Mouse (Mus musculus) ZHBTc4 (cell line): ENCODE measurements at regions not wholly inside any gene's neighbourhood (a gene's known extent, or its start where the extent isn't known, plus 50 kb on each side); places are given as distances from the start of the nearest gene placed in this dataset.

Source experiments
- DNase-seq: peaks from one replicate; pipeline ENCODE4 v3.0.0-alpha.2; 2011; ENCODE audit warnings: low read depth, low spot score

DNA sequence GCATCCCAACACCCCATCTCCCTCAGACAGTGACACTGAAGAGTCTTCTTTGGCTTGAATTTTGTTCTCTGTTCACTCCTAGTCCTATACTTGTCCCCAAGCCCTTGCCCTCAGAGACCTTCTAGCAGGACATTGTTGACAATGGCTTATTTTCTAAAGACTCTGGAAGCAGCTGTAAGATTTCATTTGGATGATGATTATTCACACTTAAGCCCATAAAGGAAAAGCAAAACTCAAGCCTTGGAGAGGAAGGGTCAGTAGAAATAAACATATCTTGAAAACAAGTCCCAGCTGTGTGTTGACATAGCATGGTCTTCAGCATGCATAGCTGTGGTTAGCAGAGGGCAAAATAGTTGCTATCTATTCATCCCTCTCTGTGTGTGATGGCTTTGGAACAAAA lies 59.9 kb upstream of the Cdh11 start:
- no peak for DNase-seq

DNA sequence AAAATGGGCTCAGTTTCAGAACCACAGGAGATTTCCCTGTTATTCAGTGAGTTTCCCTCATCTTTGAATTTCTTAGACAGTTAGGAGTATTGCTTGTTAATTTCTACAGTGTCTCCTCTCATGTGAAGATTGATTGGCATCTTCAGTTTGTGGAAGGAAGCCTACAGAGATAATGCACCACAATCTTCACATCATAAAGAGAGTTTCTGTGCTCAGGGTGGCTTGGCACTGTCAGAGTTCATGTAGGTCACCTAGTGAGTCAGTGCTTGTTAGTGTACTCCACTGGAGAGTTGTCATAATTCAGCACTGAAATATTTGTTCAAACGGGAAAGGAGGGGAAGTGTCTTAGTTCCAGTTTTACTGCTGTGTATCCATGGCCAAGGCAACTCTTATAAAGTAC lies 74.6 kb upstream of the Cdh11 start:
- DNase-seq: no peak

DNA sequence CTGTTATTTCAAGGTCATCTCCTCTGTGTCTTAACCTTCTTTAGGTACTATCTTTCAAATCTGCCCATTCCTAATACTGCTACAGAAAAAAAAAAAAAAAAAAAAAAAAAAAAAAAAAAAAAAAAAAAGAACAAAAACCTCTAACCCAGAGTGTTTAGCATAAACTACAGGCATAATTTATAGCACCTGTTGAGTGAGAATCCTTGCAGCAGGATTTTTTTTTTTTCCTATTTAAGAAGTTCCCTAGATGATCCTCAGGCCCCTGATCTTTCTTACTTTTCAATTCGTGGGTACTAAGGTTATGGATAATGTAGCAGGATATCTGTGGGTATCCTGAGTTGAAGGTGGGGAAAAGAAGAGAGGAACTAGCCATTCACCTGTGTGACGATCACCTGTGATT lies 114.1 kb upstream of the Cdh11 start:
- DNase-seq: no peak

DNA sequence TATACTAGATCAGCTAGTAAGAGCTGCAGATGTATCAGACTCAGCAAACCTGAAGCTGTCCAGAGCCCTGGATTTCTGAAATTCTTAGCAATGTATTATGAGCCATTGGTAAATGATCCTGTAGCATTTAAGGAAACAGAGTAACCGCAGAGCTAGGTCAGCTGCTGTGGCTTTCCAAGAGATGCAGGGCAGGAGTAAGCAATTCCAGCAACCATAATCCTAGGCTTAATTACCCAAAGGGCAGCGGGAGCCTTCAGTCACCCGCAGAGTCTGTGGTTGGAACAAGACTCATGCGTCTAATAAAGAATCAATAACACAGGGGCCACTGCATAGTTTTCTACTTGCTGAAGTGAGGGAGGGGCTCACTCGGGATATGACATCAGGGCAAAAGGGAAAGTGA lies 115.2 kb upstream of the Cdh11 start:
- DNase-seq: no peak

DNA sequence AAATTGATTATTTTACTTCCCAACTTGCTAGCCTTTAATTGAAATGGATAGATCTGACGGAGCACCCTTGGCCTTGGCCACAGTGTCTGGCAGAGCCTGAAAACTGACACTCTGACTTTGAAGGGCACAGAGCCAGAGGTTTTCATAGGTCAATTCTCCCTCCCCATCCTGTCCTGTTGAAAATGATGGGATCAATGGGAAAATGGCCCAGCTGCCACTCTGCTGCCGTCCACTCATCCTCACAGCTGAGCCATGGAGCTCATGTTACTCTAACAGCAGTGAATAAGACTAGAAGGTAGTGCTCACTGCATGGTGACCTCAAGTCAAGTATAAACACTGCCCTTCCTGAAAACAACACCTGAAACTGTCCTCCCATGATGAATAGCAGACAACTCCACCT lies 122.0 kb upstream of the Cdh11 start:
- DNase-seq: no peak

DNA sequence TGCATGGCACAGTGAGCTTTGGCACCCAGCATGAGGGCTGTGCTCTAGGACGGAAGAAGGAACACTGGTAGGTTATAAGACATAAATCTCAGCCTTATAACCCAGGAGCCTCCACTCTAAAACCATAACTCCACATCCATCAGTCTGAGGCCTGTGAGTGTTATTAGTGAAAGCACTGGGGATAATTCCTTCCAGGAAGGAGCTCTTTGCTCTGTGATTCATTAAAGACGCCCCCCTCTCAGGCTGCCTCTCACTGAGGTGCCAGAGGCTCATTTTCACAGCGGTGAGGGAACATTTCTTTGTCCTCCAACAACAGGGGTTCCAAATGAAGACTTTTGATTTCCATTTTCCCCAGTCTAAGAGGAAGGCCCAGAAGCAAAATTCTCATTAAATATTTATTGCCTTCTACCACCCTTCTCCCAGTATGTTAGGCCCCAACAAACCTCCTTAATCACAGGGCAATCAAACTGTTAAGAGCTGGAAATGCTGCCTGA lies 145.9 kb upstream of the Cdh11 start:
- DNase-seq: no peak

DNA sequence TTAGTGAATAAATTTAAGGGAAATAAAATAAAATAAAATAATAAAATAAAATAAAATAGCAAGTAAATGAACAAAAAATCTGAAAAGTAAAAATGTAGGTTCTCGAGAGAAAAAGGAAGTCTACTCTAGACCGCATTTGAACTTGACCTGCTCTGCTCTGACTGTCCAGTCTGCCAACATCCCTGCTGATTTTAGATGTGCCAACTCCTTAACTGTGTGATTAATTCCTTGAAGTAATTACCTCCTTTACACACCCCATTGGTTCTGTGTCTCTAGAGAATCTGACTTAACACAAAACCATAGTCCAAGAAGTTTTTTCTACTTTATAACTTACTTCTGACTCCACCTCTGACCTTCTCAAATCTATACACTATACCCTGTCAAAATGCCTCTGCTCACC lies 153.3 kb upstream of the Cdh11 start:
- no peak for DNase-seq

DNA sequence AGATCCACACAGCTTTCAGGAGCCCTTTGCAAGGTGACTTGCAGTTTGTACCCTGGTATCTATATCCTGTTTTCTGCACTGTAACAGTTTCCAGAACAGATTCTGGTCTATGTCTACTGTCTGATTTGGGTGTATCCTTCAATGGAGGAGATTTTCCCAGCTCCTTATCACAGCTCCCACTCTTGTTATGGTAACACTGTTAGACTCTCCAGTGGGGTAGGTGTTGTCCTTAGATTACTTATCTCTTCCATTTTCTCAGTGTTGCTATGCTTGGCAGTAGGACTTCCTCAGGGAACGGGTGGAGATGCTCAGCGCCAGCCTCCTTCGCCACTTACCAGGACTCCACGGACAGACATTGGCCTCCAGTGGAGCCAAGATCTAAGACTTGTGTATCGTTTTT lies 160.1 kb upstream of the Cdh11 start:
- no peak for DNase-seq

DNA sequence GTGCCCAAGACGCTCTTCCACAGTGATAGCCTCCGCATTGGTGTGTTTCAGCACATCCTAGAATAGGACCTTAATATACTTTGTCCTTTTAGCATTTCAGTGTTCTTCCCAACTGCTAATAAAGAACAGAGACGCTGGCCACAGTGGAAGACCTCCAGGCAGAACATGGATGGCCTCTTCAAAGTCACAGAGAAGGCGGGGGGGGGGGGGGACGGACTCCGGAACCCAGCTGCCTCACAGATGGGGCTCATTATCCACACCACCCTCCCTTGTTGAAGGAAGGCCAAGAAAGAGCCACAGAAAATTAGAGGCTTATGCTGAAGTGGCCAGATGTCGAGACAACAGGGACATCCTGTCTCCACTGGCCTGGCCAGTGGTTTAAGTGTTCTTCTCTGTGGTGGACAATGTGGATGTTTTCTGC lies 192.7 kb upstream of the Cdh11 start:
- DNase-seq: no peak

DNA sequence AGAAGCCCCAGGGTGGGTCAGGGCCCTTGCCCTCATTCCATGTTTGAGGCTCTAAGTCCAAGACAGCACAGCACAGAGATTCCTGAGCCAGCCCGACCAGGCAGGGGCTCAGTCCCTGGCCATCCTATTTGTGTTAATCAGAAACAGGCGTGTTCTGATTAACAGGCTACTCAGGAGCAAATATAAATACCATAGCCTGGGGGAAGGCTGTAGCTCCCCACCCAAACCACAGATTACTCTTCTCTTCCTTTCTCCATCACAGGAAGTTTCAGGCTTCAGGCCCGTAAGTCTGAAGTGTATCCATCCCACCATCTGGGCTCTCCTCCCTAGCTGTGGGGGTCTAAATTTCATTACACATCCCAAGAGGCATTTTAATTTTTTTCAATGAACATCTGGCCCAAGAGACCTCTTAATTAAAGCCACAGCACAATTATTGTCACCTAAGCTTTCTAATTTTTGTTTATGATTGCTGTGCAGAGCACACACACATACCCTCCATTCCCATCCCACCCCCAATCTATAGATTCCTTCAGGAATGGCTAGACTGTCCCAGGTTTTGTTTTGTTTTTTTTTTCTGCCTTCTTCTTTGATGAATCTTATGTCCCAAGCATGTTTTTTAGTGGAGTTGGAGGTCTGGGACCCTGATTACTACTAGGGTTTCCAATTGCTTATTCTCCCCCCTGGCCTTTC lies 197.9 kb upstream of the Cdh11 start:
- DNase-seq: no peak

DNA sequence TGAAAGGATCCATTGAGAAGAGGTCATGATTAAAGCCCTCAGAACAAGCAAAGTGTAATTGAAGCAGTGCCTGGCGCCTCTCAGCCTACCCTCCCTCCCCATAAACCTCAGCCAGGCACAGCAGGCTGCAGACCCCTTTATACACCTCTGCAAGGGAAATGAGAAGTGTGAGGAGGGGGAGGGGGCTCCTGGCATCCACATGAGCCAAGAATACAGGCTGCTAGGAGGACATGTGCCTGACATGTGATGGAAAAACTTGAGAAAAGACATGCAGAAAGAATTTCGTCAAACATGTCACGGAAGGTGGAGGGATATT lies 198.4 kb upstream of the Cdh11 start:
- no peak for DNase-seq

DNA sequence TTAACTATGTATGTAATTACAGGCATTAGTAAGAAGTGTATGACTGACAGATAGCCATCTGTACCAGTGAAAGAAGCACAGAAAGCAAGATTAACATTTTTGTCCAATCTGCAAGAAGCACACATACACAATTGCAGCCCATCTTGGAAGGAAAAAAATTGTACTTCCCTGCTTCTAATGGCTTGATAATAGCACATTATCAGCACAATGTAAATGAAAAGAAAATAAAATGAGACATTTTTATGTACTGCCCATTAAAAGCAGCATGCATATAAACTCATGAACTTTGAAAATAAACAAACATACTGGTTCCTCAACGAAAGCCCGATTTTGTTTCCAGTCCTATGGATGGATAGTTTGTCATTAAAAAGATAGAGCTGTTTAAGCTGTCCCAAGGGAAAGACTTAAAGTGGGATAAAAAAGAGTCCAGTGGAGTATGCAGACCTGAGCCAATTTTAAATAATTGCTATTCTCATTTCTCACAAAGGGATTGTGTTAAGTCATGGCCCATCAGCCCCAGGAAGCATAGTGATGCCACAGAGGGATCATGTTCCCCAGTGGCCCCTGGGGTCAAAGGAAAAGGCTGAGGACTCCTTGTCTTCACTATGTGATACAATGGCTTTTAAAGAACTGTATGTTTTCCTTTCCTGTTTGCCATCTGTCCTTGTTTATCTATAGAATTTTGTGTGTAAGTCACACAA lies 222.0 kb upstream of the Cdh11 start:
- DNase-seq: no peak

DNA sequence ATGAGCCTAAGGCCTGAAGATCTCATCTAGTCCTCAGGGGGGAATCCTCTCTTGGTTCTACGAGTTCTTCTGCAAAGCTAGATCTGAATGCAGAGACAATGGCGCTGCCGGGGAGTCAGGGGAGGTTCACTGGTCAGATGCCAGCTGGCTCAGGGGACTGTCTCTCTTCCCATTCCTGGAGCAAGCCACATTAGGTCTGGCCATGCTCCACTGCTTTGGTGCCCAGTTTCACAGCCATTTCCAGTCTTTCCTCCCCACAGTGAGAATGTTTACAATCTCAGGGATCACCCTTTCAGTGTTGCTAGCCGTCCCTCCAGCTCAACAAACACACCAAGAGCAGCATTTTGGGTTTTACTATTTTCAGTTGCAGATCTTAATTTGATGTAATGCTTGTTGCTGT lies 233.7 kb upstream of the Cdh11 start:
- DNase-seq: no peak

DNA sequence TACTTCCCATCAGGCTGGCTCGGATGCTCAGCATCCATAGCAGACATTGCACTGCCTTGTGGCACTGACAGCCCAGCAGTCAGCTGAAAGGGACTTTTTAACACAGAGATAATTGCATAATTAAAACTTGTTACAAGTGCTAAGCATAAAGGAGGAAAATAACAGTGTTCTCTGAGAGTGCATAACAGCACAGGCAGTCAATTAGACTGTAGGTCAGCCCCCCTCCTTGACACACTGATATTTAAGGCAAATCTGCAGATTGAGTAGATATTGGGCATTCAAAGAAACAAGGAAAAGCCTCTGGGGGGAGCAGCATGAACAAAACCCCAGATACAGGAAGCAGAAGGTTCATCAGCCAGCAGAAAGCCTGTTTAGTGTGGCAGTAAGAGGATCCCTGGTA lies 237.8 kb upstream of the Cdh11 start:
- DNase-seq: no peak

DNA sequence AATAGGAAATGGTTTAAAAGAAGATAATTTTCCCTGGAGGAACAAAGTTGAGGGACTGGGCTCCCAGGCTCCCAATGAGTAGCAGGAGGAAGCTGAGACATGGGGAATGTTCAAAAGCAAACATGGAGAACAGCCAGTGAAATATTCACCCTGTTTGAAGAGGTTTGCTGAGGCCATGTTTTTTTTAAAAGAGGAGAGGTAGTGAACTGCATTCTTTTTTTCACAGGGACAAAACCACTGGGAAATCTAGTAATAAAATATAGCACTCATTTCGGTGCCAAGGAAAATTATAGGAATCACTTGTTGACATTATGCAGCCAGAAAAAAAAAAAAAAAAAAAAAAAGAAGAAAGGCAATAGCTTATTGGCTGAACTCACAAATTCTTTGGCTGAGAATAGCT lies 246.3 kb upstream of the Cdh11 start:
- DNase-seq: no peak

DNA sequence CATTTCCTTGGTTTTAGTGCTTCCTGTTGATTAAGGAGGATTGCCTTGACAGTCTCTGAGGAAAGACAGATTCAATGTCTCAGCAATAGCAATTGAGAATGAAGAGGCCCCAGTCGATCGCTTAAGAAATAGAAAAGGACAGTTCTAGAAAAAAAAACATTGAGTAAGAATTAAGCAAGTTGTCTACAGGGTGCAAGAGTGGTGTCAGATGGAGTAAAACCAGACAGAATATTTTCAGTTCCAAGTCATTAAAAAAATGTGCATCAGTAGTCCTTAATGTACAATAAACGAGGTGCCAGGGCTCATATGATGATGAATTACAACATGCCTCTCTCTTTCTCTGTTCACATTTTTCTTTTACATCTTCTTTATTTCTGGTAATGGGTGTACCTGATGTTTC lies 248.5 kb upstream of the Cdh11 start:
- DNase-seq: no peak

DNA sequence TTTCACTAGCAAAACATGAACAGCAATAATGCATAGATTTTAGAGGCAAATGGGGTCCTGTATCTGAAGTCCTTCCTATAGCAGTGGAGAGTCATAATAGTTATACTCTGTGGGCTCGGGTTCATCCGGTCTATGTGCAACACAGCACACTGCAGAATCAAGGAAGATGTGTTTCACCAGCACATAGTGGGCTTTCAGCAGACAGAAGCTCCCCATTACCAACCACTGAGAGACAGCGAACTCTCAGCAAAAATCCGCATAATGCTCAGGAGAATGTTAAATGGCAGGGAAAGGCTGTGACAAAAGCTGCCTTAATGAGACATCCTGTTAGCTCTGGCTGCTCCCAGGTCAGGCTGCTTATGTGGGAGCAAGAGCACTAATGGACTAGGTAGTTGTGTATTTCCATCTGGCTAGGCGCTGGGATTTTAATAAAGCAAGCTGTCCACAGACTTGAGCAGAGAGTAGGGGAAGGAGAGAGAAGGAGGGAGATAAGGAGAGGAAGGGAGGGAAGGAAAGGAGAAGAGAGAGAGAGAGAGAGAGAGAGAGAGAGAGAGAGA lies 286.7 kb upstream of the Cdh11 start:
- DNase-seq: no peak

DNA sequence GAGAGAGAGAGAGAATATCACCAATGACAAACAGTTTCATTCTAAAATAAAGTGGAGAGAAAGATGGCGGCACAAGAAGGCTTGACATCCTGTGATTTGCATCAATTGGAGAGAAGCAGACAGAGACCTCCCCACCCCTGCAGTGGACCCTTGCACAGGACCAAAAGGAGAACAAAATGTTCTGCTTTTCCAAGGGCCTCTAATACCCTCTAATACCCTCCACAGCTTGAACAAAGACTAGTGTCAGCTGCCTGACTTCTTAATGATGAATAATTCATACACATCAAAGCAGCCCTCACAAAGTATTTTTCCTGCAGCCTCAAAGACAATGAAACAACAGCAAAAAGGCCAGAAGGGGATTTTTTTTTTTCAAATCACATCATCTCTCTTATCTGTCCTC lies 287.2 kb upstream of the Cdh11 start:
- DNase-seq: no peak

DNA sequence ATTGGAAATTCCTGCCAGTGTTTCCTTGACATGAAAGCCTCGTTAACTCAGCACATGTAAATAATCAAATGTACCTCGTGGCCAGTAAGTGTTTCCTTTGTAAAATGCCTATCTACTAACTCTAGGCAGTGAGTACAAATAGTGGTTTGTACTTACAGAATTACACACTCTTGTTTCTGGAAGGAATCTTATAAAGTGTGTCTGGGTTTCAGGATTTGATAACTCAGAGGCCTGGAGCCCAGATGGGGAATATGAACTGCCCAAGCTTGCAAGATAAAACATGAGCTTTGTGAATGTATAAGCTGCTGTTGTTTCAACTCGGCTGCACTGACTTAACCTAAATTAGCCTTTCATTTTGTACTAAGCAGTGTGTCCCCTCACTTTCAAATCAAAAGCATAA lies 293.1 kb upstream of the Cdh11 start:
- DNase-seq: no peak

DNA sequence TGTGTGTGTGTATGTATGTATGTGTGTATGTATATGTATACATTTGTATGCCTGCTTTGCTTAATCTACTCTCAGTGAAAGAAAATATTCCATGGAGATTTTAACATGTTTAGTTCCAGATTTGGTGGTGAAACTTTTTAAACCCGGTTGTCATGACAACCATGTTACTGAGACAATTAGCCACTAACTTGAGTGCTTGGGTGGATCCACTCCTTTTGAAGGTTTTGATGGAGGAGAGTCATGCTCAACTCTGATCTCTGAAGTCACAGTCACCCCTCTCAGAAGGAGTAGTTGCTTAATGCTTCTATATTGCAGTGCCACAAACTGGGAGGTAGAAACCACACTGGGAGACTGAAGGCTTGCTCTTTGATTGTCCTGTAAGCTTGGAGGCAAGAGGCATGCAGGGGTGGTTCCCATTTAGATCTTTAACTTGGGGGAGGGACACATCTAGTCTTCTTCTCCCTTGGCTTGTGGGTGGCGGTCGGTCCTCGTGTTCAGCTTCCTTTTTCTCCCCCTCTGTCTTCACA lies 301.6 kb upstream of the Cdh11 start:
- DNase-seq: no peak

DNA sequence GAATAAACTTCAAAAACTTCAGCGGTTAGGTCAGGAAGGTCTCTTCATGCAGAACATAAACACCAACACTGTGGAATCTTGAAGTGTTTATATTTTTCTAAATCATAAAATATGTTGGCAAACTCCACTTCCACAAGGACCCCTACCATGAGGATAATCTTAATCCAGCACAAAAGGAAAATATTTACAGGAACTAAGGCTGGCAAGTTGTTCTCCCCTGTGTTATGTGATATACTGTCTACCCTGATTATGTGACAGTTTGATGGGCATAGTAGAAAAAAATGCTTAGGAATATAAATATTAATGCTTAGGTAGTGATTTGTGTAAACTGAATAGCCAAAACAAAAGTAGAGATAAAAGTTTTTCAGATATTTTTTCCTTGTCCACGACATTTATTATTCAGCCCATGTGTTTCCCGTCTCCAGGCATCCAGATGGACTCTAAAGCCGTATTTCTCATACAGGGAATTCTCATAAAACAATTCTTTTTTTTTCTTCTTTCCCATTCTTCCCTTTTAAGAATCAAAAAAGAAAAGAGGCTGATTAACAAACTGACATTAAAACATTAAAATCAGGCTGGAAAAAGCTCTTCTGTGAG lies 311.2 kb upstream of the Cdh11 start:
- DNase-seq: no peak

DNA sequence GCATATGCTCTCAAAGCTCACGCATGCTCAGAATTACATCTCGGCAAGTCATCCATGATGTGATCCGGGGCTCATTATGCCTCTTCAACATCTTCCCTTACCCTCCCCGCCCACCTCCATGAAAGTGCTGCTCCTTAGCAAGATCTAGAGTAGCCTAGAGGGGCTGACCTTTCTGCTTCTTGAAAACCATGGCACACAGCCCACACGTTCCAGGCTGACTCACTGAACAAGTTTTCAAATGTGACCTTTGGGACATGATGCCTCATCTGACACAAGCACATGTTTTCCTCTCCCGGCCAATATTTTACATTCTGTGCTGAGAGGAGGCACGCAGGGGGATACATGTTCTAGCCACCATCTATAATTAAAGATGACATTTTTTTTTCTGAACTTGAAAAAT lies 340.1 kb upstream of the Cdh11 start:
- DNase-seq: no peak

DNA sequence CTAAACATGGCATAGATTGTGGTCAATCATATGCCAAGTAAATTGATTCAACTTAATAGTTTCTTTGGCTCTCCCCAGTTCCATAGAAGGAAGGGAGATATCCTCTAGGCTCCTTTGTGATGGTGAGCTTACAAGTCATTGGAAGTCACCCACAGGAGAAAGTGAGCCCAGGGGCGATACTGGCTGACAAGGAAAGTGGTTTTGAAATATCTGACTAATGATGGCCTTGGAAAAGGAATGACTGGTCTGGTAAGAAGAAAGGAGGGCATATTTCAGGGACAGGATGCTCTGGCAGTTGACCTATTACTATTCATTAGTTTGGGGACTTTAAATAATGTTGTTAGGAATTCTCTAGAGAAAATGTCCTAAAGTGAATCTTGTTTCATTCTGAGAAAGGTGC lies 352.7 kb upstream of the Cdh11 start:
- no peak for DNase-seq
